Mouse (Mus musculus): Measurements from ENCODE around the gene Sec1. TPM values are rescaled to one million over a fixed set of nuclear protein-coding genes. Genes with fewer than 3 reads are reported as not detected.

Gene Sec1
- total RNA-seq, 2 experiments from 2014 or later: 0.25 TPM; not detected in 1

- TF ChIP-seq CTCF (IDR thresholded peaks at IDR 0.05): no peak
- peak overlapping the region; percentile 93 for H3K4me3 ChIP-seq
- peak overlapping the region; percentile 94 for H3K27ac ChIP-seq
- DNase-seq: no peak
- intact Hi-C loops (cut with DNase I): loop anchor here (10.0 kb wide), 2 partner anchors 1162 to 1342 kb away; partner anchors contain the start of gene Nr1h2
Observed at GRCm38 (mm10) chr7:45716460-45716857, 22.3 kb upstream of the Sec1 start.

DNA sequence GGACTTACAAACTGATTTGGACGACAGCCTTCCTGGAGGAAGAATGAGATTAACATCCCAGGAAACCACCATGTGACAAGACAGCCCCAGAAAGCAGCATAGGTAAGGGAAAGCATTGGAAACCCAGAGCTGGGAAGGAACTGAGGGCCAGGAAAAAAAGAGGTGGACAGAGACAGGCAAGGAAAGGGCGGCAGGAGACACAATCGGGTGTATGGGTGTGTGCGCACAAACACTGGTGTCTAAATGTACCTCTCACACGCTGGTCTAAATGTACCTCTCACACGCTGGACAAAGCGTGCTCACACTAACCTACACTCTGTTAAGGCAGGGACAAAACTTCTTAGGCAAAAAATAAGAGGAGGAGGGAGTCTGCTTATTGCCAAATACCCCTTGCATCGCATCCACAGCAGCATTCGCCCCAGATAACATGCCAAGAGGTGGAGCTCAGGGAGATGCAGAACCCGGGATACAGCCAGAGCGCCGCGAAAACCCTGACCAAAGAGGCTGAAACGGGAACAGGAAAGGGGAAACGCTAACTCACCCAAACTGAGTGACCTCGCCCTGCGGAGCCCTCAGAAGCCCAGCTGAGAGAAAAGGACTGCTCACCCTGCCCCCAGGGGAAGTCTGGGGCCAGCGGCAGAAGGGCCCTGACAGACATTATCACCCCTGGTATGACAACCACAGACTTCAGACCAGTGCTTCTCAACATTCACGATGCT, 21.7 kb upstream of the Sec1 start:
- H3K27ac ChIP-seq: peak overlapping the region; percentile 94
- intact Hi-C loops (cut with DNase I): loop anchor here (10.0 kb wide), 2 partner anchors 1161 to 1341 kb away; partner anchors contain the start of gene Nr1h2

DNA sequence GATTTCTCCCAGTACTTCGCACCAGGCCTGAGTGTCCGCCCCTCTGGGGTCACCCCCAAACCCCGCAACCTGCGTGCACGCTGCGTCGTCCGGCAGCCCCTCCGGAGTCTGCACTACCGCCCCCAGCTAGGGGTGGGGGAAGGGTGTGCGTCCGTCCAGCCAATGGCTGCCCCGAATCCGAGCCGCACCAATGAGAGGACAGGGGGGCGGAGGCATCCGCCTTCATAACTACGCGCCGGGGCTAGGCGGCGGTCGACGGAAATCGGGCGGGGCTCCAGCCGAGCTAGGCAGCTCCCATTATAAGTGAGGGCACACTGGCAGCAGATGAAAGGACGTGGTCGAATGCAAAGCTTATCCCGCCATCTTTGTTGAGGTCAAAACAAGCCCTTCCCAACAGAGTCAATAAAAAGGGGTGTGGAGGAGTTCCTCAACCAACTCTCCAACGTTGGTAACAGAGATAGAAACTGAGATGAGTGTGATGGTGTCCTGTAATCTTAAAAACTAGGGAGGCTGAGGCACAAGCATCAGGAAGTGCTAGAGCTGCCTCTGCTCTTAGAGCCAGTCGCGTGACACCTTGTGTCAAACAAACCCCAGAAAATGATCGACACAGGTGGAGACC, 21.0 kb upstream of the Sec1 start, which contains the start of gene Rpl18:
Gene Rpl18 (plus strand): TSS at position 368 of the 619 bp plus-strand sequence.
- TF ChIP-seq CTCF (IDR thresholded peaks at IDR 0.05): no peak
- Histone ChIP-seq H3K4me3 (peak within 1 kb of the TSS; percentile 93), H3K27ac (peak within 1 kb of the TSS; percentile 94)
- intact Hi-C loops (cut with DNase I): loop anchor here (10.0 kb wide), 2 partner anchors 1160 to 1340 kb away; partner anchors contain the start of gene Nr1h2
- DNase-seq: peak; percentile 99

More for the DNA sequence above, 21.7 kb upstream of the Sec1 start:
- DNase-seq: peak; percentile 47
- H3K4me3 ChIP-seq: peak overlapping the region; percentile 93
- TF ChIP-seq CTCF (IDR thresholded peaks at IDR 0.05): no peak

DNA sequence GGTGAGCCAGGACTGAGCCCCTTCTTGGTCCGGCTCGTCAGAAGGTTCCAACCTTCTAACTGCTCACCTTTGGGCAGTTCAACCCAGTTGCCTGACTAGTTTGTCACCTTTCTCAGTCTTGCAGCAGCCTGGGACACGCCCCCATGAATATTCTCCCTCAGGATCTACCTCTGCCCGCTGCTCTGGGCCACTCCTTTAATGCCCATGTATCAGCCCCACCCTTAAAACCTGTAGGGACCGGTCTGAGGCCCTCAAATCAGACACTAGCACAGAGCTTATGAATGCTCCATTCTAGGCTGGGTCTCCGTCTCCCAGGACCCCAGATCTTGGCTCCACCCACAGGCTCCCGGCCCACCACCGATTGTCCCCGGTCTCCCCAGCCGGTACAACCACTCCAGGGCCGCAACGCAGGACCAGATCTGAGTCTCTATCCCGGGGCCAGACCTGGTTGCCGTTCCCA, 20.5 kb upstream of the Sec1 start:
- no peak for TF ChIP-seq CTCF (IDR thresholded peaks at IDR 0.05)
- peak overlapping the region; percentile 94 for H3K27ac ChIP-seq
- intact Hi-C loops (cut with DNase I): loop anchor here (10.0 kb wide), 2 partner anchors 1160 to 1340 kb away; partner anchors contain the start of gene Nr1h2
- peak overlapping the region; percentile 93 for H3K4me3 ChIP-seq
- DNase-seq: no peak

DNA sequence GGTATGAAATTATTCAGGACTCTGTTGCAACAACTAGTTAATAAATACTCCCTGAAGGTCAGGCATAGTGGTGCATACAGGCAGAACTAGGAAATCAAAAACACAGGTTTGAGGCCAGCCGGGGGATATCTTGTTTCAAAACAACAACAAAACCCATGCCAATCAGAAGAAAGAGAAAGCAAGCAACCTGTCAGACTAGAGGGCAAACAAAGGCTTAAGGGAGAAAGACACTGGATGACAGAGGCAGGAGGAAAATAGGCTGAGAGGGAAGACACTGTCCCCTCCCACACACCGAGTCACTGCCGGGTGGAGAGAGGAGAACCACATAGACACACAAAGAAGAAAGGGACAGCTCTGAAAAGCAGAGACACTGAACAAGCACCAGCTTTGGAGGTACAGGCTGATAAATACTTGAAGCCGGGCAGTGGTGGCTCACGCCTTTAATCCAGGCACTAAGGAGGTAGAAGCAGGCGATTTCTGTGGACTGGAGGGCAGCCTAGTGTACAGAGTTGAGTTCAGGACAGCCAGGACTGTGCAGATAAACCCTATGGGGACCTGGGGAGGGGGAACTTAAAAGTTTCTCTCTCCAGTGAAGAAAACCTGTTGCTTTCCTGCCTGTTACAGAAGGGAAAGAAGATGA, 19.8 kb upstream of the Sec1 start:
- intact Hi-C loops (cut with DNase I): loop anchor here (10.0 kb wide), 2 partner anchors 1159 to 1339 kb away; partner anchors contain the start of gene Nr1h2

GRCm38 (mm10) chr7:45713396-45713795, 19.2 kb upstream of the Sec1 start:
- intact Hi-C loops (cut with DNase I): loop anchor here (10.0 kb wide), 2 partner anchors 1159 to 1339 kb away; partner anchors contain the start of gene Nr1h2

More for the DNA sequence above, 19.8 kb upstream of the Sec1 start:
- H3K4me3 ChIP-seq: peak overlapping the region; percentile 93
- TF ChIP-seq CTCF (IDR thresholded peaks at IDR 0.05): no peak
- peak overlapping the region; percentile 94 for H3K27ac ChIP-seq
- no peak for DNase-seq

GRCm38 (mm10) chr7:45712022-45712757, 18.0 kb upstream of the Sec1 start:
- intact Hi-C loops (cut with DNase I): loop anchor here (10.0 kb wide), 2 partner anchors 1157 to 1337 kb away; partner anchors contain the start of gene Nr1h2
- no peak for TF ChIP-seq CTCF (IDR thresholded peaks at IDR 0.05)
- Histone ChIP-seq H3K27ac (peak overlapping the region; percentile 93), H3K4me3 (no peak overlapping the region)
- peak; percentile 77 for DNase-seq

More at GRCm38 (mm10) chr7:45713396-45713795, 19.2 kb upstream of the Sec1 start:
- DNase-seq: peak; percentile 41
- Histone ChIP-seq H3K27ac (no peak overlapping the region), H3K4me3 (no peak overlapping the region)
- TF ChIP-seq CTCF (IDR thresholded peaks at IDR 0.05): no peak

GRCm38 (mm10) chr7:45711316-45712021, 17.3 kb upstream of the Sec1 start:
- no peak for TF ChIP-seq CTCF (IDR thresholded peaks at IDR 0.05)
- H3K27ac ChIP-seq: peak overlapping the region; percentile 93; the same call in 1 of the 2 replicates
- intact Hi-C loops (cut with DNase I): loop anchor here (10.0 kb wide), 2 partner anchors 1157 to 1337 kb away; partner anchors contain the start of gene Nr1h2
- no peak overlapping the region for H3K4me3 ChIP-seq
- DNase-seq: peak; percentile 54

- DNase-seq: peak; percentile 52
- intact Hi-C loops (cut with DNase I): loop anchor here (10.0 kb wide), 2 partner anchors 1156 to 1336 kb away; partner anchors contain the start of gene Nr1h2
- Histone ChIP-seq H3K4me3 (no peak overlapping the region), H3K27ac (peak overlapping the region; percentile 93)
- no peak for TF ChIP-seq CTCF (IDR thresholded peaks at IDR 0.05)
Observed at GRCm38 (mm10) chr7:45710477-45711191, 16.4 kb upstream of the Sec1 start.

DNA sequence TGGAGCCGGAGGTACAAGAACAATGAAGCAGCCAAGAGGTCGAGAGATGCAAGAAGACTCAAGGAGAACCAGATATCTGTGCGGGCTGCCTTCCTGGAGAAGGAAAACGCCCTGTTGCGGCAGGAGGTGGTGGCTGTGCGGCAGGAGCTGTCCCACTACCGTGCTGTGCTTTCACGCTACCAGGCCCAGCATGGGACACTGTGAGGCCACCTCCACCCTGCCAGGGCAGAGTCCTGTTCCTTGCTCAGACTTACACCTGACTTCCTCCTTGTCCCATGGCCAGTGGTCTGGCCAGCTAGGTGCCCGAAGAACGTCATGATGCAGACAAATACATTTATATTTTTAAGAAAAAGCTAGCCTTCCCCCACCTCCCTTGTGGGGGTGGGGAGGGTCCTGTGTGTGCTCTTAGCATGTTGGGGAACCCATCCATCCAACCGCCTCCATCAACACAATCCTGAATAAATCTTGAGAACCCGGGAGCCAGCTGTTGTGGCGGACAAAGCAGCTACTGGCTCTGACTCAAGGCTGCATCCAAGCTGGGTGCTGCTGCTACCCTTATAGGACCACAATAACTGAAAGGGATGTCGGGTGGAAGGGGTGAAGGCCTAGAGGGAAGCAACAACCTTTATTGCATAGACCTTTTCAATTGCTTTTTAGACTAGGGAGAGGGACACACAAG, 15.6 kb upstream of the Sec1 start:
- Histone ChIP-seq H3K27ac (peak overlapping the region; percentile 93), H3K4me3 (peak overlapping the region; percentile 79)
- no peak for TF ChIP-seq CTCF (IDR thresholded peaks at IDR 0.05)
- intact Hi-C loops (cut with DNase I): loop anchor here (10.0 kb wide), 2 partner anchors 1155 to 1335 kb away; partner anchors contain the start of gene Nr1h2
- DNase-seq: no peak

Measured in gastrocnemius, adult 2 months (tissue).